Mouse (Mus musculus): ENCODE data around the gene Veph1.
"Not testable (repeated sequence)": the region's sequence is repeated elsewhere in the genome, so short reads cannot be mapped to it uniquely, and the experiment has no call there.

Gene Veph1

DNA sequence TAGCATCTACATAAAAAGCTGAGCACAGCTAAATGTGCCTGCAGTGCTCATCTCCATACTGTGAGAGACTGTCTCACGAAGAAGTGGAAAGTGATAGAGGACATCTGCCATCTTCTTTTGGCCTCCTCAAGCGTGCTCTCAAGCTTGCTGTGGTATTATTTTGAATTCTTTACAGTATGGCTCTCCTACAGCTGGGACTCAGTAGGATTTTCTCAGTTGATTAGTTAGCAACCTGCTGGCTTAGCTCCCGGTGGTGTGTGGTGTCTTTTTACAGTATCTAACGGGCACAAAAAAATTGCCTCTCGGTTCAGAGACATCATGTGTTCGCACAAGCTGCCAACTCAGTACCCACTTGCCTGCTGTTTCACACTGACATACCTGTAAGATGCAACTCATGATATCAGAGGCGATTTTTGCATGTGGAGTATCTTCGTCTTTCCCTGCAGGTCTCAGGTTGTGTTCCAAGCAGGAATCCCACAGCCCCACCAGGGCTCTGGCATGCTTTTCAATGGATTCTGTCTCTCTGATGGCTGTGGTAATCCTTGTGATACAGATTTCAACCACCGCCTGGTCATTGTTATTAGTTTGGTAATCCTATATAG, 42.0 kb downstream of the Veph1 start:
- H3K4me1 ChIP-seq (replicated peaks; ENCODE audit: low read depth, low read length) = no peaks in the 10 kb centered on the region
- no peak overlapping the region for H3K4me3 ChIP-seq (replicated peaks; ENCODE audit: low read length)
- H3K9me3 ChIP-seq (ENCODE audit: low read length) = no peaks in the 10 kb centered on the region
- H3K27me3 ChIP-seq (ENCODE audit: insufficient read depth, low read length) = no peaks in the 10 kb centered on the region
- TF ChIP-seq CTCF (conservative IDR thresholded peaks at IDR 0.05; ENCODE audit: low read length) = no peak
- no peak for TF ChIP-seq NANOG (IDR thresholded peaks at IDR 0.05; ENCODE audit: borderline replicate concordance, low read length)
- TF ChIP-seq POU5F1 (IDR thresholded peaks at IDR 0.05; ENCODE audit: borderline replicate concordance, low read length) = no peak
- H3K36me3 ChIP-seq (ENCODE audit: insufficient read depth, low read length) = no peaks in the 10 kb centered on the region

DNA sequence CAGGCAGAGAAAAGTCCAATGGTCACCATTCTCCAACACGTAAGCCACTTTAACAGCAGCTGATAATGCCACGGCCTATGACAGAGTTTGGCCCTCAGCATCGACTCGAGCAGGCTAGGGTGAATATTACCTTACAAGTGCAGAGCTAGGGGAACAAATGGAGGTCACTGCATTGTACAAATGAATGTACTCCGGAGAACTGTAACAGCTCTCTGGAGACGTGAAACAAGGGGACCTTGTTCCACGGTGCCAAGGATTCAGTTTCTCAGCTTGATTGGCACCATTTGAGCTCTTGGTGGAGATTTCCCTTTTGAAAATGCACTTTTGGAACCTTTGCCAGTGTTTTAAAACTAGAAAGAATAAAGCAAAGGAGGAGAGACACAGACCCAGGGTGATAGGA, 44.8 kb downstream of the Veph1 start:
- Histone ChIP-seq H3K36me3 (ENCODE audit: insufficient read depth, low read length) (no peaks in the 10 kb centered on the region), H3K9me3 (ENCODE audit: low read length) (no peaks in the 10 kb centered on the region), H3K4me1 (replicated peaks; ENCODE audit: low read depth, low read length) (no peaks in the 10 kb centered on the region), H3K4me3 (replicated peaks; ENCODE audit: low read length) (no peak overlapping the region), H3K27me3 (ENCODE audit: insufficient read depth, low read length) (no peaks in the 10 kb centered on the region)
- no peak for TF ChIP-seq NANOG (IDR thresholded peaks at IDR 0.05; ENCODE audit: borderline replicate concordance, low read length)
- TF ChIP-seq POU5F1 (IDR thresholded peaks at IDR 0.05; ENCODE audit: borderline replicate concordance, low read length) = no peak
- TF ChIP-seq CTCF (conservative IDR thresholded peaks at IDR 0.05; ENCODE audit: low read length) = no peak

DNA sequence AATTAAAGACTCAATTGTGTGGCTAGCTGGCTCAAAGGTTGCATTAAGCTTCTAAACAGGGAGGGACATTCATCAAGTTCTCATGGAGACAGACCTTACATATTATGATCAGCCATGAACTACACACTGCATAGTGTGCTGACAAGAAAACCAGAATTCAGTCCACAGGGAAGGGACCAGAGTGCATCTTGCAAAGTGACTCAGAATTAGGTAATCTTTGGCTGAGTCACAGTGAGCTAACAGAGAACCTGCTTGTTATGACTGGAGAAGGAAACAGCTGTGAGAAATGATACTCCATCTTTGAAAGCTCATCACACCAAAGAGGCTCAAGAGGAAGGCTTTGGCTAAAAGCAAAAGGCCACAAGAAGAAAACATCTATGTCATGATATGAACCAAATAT, 56.2 kb downstream of the Veph1 start:
- Histone ChIP-seq H3K4me3 (replicated peaks; ENCODE audit: low read length) (no peak overlapping the region), H3K4me1 (replicated peaks; ENCODE audit: low read depth, low read length) (no peaks in the 10 kb centered on the region), H3K27me3 (ENCODE audit: insufficient read depth, low read length) (no peaks in the 10 kb centered on the region), H3K9me3 (ENCODE audit: low read length) (no peaks in the 10 kb centered on the region), H3K36me3 (ENCODE audit: insufficient read depth, low read length) (no peaks in the 10 kb centered on the region)
- TF ChIP-seq NANOG (IDR thresholded peaks at IDR 0.05; ENCODE audit: borderline replicate concordance, low read length) (no peak), POU5F1 (IDR thresholded peaks at IDR 0.05; ENCODE audit: borderline replicate concordance, low read length) (no peak), CTCF (conservative IDR thresholded peaks at IDR 0.05; ENCODE audit: low read length) (no peak)

DNA sequence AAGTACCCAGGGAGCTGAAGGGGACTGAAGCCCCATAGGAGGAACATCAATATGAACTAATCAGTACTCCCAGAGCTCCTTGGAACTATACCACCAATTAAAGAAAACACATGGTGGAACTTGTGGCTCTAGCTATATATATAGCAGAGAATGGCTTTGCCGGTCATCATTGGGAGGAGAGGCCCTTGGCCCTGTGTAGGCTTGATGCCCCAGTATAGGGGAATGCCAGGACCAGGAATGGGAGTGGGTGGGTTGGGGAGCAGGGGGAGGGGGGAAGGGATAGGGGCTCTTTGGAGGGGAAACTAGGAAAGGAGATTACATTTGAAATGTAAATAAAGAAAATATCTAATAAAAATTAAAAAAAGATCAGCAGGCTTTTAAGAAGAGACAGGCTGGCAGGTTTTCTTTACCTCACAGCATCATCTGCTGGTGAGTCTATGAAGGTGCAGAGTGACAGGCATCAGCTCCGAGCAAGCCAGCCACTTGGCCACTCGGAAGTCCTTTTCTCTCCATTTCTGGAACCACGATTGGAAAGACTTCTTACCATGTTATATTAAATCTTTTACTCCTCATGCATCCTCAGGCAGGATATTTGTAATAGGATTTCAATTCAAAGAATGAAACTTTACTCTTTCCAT, 60.3 kb downstream of the Veph1 start:
- H3K27me3 ChIP-seq (ENCODE audit: insufficient read depth, low read length); H3K9me3 ChIP-seq (ENCODE audit: low read length); H3K4me1 ChIP-seq (replicated peaks; ENCODE audit: low read depth, low read length); H3K36me3 ChIP-seq (ENCODE audit: insufficient read depth, low read length); H3K4me3 ChIP-seq (replicated peaks; ENCODE audit: low read length): not testable (repeated sequence)
- TF ChIP-seq CTCF (conservative IDR thresholded peaks at IDR 0.05; ENCODE audit: low read length) = peak; percentile 71

DNA sequence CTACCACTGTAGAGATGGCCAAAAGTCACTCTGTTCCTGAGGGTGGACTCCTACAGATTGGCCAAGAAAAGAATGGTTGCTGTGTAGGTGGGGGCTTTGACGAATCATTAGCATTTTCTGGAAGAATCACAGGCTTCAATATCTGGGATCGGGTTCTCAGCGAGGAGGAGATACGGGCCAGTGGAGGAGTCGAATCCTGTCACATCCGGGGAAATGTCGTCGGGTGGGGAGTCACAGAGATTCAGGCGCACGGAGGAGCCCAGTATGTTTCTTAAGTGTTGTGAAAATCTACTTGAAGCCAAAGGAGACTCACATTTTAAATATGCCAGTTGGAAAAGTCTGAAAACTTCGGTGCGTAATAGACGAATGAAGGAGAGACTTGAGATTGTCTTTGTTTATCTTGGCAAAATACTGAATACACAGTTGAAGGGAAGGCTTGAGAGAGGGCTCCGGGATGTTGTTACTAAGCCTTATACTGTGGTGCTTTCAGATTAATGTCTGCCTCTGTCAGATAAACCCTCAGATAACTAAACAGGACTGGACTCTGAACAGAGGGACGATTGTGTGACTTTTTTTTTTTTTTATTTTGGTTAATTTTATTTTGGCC, 71.6 kb downstream of the Veph1 start:
- TF ChIP-seq POU5F1 (IDR thresholded peaks at IDR 0.05; ENCODE audit: borderline replicate concordance, low read length) = no peak
- no peak for TF ChIP-seq CTCF (conservative IDR thresholded peaks at IDR 0.05; ENCODE audit: low read length)
- TF ChIP-seq NANOG (IDR thresholded peaks at IDR 0.05; ENCODE audit: borderline replicate concordance, low read length) = no peak
- H3K4me1 ChIP-seq (replicated peaks; ENCODE audit: low read depth, low read length) = peaks cover 11% of the 10 kb centered on the region; the same call in 1 of the 2 replicates
- H3K9me3 ChIP-seq (ENCODE audit: low read length) = no peaks in the 10 kb centered on the region
- no peak overlapping the region for H3K4me3 ChIP-seq (replicated peaks; ENCODE audit: low read length)
- peaks cover 26% of the 10 kb centered on the region for H3K27me3 ChIP-seq (ENCODE audit: insufficient read depth, low read length)
- no peaks in the 10 kb centered on the region for H3K36me3 ChIP-seq (ENCODE audit: insufficient read depth, low read length)

DNA sequence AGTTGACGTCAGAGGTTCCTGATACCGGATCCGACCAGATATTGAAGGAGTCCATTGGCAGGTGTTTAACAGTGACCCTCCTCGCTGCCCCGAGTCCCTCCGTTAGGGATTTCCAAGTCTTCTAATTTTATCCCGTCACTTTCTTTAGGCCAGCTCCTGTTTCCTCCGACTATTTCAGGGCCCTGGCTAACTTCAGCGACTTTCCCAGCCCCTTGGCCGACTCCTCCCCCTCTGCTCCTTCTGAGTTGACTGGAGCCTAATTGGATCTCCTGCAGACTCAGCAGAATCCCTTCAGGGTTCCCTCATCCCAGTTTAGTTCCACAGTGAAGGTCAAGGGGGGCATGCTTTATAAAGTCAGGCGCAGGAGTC, 75.4 kb downstream of the Veph1 start:
- TF ChIP-seq CTCF (conservative IDR thresholded peaks at IDR 0.05; ENCODE audit: low read length) (no peak), NANOG (IDR thresholded peaks at IDR 0.05; ENCODE audit: borderline replicate concordance, low read length) (no peak), POU5F1 (IDR thresholded peaks at IDR 0.05; ENCODE audit: borderline replicate concordance, low read length) (no peak)
- H3K27me3 ChIP-seq (ENCODE audit: insufficient read depth, low read length) = peaks cover 45% of the 10 kb centered on the region
- peak overlapping the region; percentile 75 for H3K4me3 ChIP-seq (replicated peaks; ENCODE audit: low read length)
- no peaks in the 10 kb centered on the region for H3K9me3 ChIP-seq (ENCODE audit: low read length)
- no peaks in the 10 kb centered on the region for H3K36me3 ChIP-seq (ENCODE audit: insufficient read depth, low read length)
- peaks cover 13% of the 10 kb centered on the region; the same call in 1 of the 2 replicates for H3K4me1 ChIP-seq (replicated peaks; ENCODE audit: low read depth, low read length)

DNA sequence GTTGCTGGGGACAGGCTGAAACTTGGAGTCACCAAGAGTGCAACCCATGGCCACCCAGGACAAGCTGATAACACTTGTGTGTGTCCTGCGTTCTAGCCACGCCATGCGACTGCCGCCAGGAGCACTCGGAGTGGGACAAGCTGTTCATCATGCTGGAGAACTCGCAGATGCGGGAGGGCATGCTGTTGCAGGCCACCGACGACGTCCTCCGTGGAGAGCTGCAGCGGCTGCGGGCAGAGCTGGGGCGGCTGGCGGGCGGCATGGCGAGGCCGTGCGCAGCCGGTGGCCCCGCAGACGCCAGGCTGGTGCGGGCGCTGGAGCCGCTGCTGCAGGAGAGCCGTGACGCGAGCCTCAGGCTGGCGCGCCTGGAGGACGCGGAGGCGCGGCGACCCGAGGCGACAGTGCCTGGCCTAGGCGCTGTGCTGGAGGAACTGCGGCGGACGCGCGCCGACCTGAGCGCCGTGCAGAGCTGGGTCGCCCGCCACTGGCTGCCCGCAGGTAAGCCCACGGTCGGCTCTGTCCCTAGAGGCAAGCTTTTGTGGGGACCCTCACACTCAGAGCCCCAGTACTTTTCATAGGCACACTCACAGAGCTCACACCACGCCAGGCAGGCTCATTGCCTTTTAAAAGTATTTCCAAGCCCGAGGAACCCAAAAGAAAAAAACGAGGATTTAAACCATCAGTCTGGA, 75.9 kb downstream of the Veph1 start:
- H3K27me3 ChIP-seq (ENCODE audit: insufficient read depth, low read length) = peaks cover 45% of the 10 kb centered on the region
- TF ChIP-seq CTCF (conservative IDR thresholded peaks at IDR 0.05; ENCODE audit: low read length) = no peak
- no peak for TF ChIP-seq NANOG (IDR thresholded peaks at IDR 0.05; ENCODE audit: borderline replicate concordance, low read length)
- no peak for TF ChIP-seq POU5F1 (IDR thresholded peaks at IDR 0.05; ENCODE audit: borderline replicate concordance, low read length)
- no peaks in the 10 kb centered on the region for H3K9me3 ChIP-seq (ENCODE audit: low read length)
- H3K4me1 ChIP-seq (replicated peaks; ENCODE audit: low read depth, low read length) = peaks cover 13% of the 10 kb centered on the region; the same call in 1 of the 2 replicates
- no peaks in the 10 kb centered on the region for H3K36me3 ChIP-seq (ENCODE audit: insufficient read depth, low read length)
- H3K4me3 ChIP-seq (replicated peaks; ENCODE audit: low read length) = peak overlapping the region; percentile 75

DNA sequence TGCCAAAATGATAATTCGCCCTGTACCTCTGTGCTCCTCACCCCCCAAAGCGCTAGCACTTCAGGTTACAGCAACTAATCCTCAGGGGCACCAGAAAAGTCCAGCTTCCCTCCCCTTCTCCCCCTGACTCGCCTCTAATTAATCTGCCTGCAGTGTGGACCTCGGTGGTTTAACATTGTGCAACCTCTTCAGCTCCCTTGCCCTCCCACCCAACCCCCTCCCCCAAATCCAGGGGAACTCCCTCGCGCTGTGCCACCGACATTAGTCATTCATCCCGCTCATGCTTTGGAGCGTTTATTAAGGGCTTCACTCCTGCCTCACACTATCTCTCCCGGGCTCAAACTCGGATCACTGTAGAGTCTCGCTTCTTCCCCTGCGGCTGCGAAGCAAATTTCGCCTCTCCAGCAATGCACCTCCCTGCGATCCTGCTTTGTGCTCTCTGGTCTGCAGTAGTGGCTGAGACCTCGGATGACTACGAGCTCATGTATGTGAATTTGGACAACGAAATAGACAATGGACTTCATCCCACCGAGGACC, 76.9 kb downstream of the Veph1 start, which contains the start of gene Ptx3:
Gene Ptx3, plus strand, starts transcription at position 256 of the 537 bp plus-strand sequence.
- peaks cover 44% of the 10 kb centered on the region for H3K27me3 ChIP-seq (ENCODE audit: insufficient read depth, low read length)
- peak within 1 kb of the TSS; percentile 75 for H3K4me3 ChIP-seq (replicated peaks; ENCODE audit: low read length)
- peaks cover 13% of the 10 kb centered on the region; the same call in 1 of the 2 replicates for H3K4me1 ChIP-seq (replicated peaks; ENCODE audit: low read depth, low read length)
- TF ChIP-seq NANOG (IDR thresholded peaks at IDR 0.05; ENCODE audit: borderline replicate concordance, low read length) = no peak
- no peak for TF ChIP-seq POU5F1 (IDR thresholded peaks at IDR 0.05; ENCODE audit: borderline replicate concordance, low read length)
- H3K36me3 ChIP-seq (ENCODE audit: insufficient read depth, low read length) = no peaks in the 10 kb centered on the region
- no peaks in the 10 kb centered on the region for H3K9me3 ChIP-seq (ENCODE audit: low read length)

Data from E14TG2a.4 (cell line).